Mouse (Mus musculus) gastrocnemius, adult 8-10 months (tissue): ENCODE data around the gene Gm42906. TPM values are rescaled to one million over a fixed set of nuclear protein-coding genes. Genes with fewer than 3 reads are reported as not detected.

ENCODE experiments used
- DNase-seq, 2 experiments: peaks; one replicate each; pipeline ENCODE4 v3.0.0; 2022; ENCODE audit warnings: low spot score in 2 of 2
- total RNA-seq, 4 experiments: library from RNA; stranded (reverse); gene quantifications; 2 replicates each; pipeline ENCODE4 v1.2.4; 2022

Gm42906 gene
- 1 to 10 TPM in 2 of 4 experiments, not detected in 2; 1.4 to 1.7 TPM for total RNA-seq

DNA sequence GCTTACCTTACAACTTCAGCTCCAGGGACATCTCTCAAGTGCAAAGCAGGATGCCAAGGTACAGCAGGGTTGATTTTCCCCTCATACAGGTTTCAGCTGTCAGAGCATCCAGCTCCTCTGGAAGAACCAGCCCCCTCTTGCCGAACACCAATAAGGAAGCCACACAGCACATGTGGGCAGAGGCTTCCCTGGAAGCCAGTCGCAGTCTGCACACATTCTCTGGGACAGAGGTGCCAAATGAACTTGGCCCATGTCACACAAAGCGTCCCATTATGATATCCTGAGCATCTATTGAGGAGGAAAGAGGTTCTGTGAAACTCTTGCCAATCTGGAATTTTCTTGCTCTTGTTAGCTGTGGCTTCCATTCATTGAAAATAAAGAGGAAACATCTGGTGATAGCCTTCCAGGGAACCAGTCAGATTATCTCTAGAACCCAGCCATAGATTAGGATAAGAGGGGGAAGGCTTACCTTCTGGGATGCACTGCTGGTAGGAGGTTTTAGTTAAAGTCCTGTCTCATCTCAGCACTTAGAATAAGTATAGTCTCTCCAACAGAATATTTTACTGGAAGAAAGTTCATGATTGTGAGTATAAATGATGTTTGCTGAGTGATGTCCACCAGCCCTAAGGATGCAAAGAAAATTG is at the start of gene Gm42906:
Gm42906 (minus strand) TSS at position 51 of the 644 bp plus-strand sequence.
- DNase-seq = no peak

DNA sequence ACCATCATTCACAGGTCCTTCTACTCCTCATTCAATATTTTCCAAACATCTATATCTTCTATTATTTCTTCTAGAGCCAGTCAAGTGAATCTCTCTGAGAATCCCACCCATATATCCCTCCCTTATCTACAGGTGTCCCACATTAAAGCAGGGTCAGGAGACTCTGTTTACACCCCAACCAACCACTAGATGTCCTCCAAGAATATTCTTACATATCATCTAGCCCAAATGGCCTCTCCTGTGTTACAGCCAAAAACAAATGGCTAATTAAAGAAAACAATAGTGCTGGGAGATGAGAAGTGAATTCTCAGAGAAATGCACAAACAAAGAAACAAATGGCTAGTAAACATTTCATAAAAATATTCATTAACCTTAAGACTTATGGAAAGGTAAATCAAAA is 17.7 kb upstream of the Gm42906 start:
- no peak for DNase-seq

DNA sequence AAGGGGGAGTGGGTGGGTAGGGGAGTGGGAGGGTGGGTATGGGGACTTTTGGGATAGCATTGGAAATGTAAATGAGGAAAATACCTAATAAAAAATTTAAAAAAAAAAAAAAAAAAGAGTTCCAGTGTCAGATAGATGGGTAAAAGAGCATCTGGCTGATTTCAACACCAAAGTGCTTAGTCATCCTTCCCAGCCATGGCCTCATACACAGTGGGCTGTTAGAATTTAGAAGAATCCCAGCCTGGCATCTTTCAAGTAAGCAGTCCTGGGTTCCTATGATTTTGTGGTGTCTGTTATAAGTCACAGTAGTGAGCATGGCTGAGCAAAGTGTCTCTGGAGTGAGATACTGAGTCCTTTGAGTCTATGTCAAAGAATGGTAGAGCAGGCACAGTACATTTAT is 7.1 kb upstream of the Gm42906 start:
- no peak for DNase-seq

DNA sequence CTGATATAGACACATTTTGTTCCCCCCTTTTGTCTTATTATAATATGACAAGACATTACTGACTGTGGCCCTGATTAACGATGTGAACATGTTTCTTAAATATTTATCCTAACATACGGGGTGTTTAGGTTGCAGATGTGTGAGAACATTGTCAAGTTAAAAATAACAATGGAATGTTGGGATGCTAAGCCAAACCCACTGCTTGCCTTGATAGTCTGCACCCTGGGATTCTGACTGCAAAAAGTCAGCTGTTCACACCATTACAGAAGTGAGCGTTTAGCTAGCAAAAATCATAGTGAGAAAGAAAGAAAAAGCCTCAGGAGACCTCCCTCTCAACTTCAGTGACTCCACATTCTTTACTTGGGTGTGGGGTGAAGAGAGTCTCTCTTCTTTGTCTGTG is 1.5 kb downstream of the Gm42906 start:
- no peak for DNase-seq

DNA sequence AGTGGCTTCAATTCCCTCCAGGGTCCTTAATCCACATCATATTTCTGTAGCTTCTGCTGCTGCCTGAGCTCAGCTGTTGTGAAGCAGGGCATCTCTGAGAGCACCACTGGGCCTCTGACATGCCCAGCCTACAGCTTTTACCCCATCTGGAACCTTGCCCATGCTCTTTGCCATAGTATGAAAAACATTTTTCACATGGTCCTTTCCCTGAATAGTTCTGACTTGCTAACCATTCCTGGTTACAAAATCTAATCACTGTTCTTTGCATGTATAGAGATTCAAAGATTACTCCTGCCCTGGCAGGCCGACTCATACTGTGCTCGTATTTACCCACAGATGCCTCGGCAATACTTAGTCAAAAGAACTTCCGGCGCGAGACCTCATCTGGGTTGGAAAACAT is 5.3 kb downstream of the Gm42906 start:
- no peak for DNase-seq

DNA sequence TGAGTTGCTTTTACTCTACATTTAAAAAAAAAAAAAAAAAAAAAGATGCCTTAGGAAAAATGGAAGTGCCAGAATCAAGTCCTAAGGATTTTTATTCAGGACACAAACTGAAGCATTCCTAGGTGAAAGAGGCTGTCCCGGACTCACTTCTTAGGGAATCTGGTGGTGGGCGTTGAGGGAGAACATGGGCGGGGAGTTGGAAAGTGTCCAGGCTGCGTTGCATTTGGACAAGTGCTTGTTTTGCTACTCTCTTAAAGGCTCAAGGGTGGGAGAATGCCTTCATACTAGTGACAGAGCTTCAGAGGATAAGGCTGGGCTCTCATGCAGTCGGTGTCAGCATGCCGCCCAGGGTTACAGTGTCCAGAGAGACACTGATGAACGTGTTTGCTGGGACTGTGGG is 6.1 kb downstream of the Gm42906 start:
- no peak for DNase-seq

DNA sequence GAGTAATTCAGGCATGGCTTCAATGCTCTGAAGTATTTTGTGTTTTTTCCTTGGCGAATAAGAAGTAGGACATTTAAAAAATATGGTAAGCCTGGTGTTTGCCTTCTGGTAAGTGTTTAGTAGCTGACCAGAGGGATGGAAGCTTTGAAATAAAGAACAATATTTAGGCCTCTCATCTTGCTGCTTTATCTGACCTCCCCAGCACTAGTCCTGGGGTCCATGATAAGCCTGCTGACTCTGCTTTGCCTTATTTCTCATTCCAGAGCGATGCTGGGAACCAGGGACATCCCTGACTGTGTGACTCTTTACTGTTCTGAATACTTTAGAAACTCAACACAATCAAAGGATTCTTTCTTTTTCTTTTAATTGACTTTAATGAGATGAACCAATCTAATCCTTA is 9.4 kb downstream of the Gm42906 start:
- DNase-seq = no peak

DNA sequence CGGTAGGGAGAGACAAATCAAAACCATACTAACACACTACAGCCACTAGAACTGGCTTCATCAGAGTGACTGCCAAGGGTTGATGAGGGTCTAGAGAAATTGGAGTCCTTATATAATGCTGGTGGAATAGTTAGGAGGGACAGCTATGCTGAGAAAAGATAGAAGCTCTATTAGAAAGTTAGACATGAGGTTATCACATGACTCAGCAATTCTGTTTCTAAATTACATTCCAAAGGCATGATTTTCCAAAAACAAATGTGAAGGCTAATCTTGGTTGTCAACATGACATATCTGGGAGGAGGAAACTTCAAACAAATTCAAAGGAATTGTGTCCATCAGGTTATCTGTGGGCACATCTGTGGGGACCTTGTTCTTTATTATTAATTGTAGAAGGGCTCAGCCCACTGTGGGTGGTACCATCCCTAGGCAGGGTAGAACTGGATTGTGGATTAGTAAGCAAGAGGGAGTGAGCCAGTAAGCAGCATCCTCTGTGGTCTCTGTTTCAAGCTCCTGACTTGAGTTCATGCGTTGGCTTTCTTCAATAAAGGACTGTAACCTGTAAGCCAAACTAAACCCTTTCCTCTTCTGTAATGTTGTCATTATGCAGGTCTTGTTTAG is 10.4 kb downstream of the Gm42906 start:
- DNase-seq = no peak

DNA sequence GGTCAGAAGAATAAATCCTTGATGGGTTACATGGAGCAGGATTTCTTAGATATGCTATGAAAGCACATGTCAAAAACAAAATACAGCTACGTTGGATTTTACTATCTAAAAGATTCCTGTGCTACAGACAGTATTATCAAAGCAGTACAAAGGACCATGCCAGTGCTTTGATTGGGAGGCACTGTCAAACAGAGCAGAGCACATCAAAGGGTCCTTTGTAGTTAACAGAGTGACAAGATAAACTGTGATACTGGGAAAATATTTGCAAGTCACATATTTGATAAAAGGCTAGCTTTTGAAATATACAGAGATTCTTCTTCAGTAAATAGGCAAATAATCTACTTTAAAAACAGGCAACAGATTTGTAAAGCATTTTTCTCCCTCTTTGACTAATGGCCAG is 11.0 kb downstream of the Gm42906 start:
- no peak for DNase-seq

DNA sequence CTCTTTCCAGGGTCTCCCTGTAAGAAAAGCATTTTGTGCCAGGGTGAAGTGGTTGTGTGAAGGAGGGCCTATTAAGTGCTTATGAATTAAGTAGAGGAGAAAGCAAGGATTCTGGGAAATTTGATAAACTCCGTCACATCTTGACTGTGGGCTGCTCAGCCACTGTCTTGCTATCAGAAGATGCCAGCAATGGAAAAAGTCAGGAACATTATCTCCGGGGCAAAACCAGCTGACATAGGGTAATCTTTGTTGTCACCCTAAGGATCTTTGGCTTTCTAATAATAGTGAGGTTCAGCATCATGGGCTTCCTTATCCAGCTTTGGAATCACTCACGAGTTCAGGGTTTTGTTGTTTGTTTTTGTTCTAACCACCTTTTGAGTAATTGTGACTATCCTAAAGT is 14.3 kb downstream of the Gm42906 start:
- no peak for DNase-seq

DNA sequence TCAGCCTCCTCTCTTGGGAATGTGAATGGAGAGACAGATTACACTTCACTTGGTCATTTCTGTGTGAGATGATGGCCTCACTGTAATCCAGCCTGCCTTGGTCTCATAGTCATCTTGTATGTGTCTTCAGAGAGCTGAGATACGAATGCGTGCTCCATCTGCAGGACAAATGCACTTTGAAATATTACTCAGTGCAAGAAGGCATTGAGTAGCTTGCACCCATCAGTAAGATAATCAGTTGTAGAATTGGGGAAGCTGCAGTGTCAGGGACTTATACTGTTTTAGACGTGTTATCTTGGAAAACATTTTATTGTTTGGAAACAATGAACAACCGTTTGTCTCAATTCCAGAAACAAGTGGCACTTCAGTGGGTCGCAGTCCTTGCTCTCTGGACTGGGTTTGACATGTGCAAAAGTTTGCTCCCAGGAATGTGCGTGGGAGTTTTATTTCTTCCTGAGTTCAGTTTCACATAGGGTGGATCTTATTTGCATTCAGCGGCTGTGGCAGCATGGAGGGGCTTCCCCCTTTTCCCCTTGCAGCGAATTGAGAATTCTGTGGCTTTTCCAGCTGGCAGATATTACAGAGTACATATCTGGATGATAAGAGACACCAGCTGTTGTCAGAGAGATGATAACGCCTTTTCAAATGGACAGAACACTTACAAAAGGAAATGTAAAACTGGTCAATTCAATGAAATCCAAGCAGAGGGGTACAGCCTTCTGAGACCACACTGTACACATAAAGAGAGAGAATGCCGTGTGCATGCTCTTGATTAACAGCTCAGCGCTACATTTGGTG is 15.1 kb downstream of the Gm42906 start:
- no peak for DNase-seq

DNA sequence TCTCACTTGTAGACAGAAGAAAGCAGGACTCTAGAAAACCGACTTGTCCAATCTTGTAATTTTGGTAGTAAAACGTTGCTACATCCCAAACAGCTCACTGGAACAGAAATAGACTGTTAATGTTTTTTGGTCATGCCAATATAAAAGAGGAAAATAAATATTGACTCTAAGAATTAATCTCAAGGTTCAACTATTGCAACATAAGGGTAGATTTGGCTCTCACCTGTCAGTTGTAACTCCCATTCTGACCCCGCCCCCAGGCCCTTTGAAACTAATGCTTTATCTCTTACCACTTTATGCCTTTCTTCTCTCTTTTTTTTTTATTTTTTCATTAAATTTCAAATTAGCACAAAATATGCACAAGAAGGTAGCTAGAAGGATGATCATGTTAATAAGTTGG is 18.0 kb downstream of the Gm42906 start:
- DNase-seq = no peak

DNA sequence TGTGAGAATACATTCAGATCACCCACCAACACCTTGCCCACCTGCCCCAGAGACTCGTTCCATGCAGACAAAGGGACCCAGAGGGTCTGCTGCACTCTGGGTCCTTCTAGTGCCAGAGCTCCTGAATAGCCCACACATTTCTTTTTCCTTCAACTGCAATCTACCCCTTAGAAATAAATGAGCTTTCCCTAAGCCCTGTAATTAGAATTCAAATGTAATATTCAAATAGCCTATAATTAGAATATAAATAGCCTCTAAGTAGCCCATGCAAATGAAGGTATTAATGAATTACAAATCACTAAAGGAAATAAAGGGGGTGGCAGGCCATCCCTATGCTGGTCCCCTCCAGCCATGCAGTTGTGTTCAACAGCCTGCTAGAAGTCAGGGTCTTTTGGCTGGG is 18.7 kb downstream of the Gm42906 start:
- DNase-seq = no peak

DNA sequence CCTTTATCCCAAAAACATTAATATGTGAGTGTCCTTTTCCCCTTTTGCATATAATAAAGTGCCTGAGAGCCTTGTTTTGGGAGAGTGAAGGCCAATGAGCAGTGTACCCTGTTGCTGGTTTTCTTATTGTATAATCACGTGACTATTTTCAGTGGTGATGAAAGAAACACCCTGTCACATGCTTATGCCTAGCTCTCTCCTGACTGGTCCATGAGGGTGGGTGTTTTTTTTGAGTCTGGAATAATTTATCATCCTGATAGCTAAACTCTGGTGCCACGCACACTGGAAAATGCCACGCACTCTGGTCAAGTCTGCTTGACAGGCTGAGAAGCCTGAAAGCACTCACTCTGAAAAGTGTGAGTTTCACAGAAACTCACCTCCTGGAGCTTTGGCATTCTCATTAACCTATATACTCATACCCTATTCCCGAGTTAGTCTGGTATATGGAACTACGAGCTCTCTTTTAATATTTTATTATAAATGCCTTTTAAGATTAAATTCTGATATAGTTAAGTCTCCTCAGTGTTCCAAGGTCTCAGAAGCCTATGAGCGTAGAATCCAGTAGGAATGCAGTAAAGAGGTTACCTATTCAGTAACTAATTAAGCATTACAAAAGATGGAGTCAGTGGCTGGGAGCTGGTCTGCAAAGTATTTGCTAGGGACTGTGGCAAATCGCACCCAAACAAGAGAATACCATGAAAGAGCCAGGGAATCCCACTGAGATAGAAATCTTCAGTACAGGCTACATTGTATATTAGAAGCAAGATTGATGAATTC is 19.7 kb downstream of the Gm42906 start:
- no peak for DNase-seq

DNA sequence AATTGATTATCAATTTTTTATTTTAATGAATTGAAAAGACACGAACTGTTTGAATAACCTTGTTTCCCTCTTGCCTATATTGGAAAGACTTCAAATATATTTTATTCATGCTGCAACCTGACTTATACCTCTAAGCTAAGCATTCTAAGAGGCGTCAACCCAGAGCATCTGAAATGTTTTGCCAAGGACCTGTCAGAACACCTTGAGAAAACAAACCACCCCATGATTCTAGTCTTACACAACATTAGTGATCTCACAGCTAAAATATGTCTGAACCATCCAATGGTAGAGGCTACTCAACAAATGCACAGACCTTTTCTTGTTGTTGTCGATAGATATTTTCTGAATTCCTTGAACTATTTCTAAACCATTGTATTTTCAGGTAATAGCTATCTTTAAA is 20.5 kb downstream of the Gm42906 start:
- DNase-seq = no peak

DNA sequence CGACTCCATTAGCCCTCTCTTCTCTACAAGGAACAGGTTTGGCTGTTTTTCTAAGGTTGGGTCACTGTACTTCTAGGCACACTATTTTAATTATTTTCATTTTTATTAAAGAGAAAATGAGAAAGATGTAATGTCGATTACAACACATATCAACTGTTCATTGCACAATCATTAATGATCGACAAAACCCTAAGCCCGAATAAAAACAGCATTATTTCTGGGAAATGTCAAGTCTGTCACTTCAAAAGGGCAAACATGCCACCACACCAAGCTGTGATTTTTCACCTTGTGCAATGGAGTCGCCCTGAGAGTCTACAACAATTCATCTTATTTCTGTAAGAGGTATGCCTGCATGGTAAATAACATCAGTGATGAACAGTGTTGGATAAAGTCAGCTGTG is 21.7 kb downstream of the Gm42906 start:
- no peak for DNase-seq

DNA sequence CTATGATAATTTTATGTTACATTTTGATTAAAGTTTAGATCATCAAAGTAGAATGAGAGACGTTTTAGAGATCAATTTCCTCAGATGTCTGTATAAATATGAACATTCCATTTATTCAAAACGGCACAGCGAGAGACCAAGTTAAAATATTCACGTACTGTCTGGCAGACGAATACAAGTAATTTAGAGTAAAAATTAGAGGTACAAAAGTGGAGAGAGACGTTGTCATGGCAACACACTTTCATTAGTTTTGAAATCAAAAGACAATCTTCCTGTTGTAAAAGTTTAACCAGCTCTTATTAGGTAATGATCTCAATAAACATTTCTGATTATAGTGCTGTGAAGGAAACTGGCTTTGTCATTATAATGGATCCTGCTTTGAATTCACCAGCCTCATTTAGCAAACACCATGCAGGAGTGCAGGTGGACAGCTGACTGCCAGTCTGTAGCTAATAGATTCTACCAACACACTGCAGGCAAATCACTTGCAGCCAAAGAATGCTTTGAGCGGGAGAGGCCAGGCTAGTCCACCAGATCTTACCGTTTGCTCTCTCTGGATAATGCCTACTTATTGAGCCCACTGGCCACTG is 22.6 kb downstream of the Gm42906 start:
- DNase-seq = no peak

DNA sequence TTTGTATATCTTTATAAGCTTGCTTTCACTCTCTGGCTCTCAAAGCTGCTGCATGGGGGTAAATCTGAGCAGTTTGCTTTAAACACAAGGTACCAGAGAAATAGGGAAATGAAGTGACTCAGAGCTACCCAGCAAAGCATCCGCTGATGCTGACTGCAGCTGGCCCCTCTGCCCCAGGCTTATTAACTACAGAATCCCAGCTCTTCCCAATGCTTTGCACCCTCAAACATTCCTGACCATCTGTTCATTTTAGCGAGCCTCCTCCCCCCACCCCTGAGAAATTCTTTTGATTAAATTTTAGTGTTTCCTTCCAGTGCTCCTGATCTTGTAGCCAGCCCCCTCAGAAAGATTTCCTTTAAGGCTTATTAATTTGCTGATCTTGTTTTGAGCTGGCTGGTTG is 24.4 kb downstream of the Gm42906 start:
- no peak for DNase-seq

DNA sequence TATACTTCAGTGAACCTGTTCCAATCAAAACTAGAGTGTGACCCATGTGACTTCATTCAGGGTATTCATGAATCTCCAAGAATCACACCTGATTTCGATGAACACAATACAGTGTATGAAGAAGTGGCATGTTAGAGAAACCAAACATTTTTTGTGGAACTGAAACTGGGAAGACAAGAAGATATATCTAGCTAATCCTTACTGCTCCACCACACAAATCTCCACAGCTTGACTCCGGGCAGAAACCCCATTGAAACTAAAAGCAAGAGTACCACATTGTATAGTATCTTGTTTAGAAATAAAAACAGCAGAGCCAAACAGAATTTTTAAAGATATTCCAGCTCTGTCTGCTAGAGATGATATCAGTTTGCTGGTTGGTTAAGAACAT is 27.4 kb downstream of the Gm42906 start:
- no peak for DNase-seq

DNA sequence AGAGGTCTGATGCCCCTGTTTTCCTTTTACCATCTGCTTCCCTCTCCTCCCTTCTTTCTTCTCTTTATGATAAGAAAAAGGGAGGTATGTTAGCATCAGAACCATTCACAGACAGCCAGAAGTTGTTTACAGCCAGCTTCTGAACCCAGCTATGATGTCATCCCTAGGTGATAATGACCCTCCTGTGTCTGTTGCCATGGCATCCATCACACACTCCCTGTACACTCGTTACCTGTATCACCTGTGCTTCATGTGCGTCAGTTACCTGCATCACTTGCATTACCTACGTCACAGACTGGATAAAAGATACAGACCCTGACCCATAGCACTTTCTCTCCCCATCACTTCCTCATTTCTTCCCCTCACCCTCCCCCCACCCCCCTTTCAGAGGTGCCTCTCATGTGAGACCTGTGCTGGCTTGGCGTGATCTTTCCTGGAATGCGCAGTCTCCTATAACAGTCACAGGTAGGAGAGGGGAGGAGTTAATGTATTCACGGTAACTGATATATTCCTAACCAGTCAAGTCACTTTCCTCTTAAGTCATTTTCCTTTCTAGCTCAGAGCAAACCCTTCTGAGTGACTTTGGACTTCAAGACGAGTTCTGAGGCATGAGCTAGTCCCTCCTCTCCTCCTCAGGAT is 27.9 kb downstream of the Gm42906 start:
- no peak for DNase-seq

DNA sequence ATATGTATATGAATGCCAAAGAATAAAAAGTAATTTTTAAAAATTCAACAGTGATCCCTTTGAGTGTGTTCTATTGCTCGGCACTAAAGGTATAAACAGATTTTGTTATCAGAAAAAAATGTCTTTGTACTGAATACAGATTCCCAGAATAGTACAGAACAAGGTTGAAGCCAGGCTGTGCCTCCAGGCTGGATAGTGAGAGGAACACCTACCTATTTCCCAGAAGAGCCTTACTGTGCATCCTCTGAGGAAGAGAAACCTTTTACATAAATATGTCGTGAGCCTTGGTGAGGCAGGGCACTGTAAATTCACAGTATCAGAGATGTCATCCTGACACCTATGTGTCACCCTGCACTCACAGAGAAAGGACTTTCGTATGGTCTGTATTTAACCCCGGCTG is 31.8 kb downstream of the Gm42906 start:
- DNase-seq = no peak
